ENCODE assay signal across 16 mouse cellular contexts in the genomic region with DNA sequence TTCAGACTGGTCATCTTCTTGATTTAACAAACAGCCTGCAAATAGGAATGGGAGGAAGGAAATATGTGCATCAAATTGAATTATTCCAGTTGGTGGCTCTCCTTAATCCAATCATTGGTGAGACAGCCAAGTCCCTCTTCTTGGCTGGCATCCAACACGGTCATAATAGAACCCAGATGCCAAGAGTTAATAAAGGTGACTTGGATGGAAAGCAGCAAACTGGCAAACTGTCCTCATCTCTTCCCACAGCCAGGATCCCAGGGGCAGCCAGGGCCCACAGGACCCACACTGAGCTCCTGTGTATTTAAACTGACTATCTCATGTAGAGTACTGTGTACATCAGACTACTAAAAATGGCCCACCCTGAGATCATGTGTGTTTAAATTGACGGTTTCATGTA. TPM values are rescaled to one million over a fixed set of nuclear protein-coding genes. Genes with fewer than 3 reads are reported as not detected.
DNase-seq lines count a peak whose midpoint lies in the region; ATAC-seq and TF ChIP-seq lines count a peak whose summit lies in the region.
"Had no signal": no experiment of that assay in that cellular context is flagged by ENCODE, and none has a peak within 500 bp of the region (broad histone marks: within the 10 kb centered on the region; RNA-seq: fewer than 3 reads in every experiment).

No protein-coding gene starts in this region.

- H3K36me3 ChIP-seq in hindbrain, postnatal 0 days (ENCODE audit: insufficient read depth, low read length): no peaks in the 10 kb centered on the region
- no peaks in the 10 kb centered on the region for H3K36me3 ChIP-seq in hindbrain, embryonic 10.5 days
- no peaks in the 10 kb centered on the region for H3K36me3 ChIP-seq in embryonic facial prominence, embryonic 14.5 days (ENCODE audit: control insufficient read depth, insufficient read depth, low read length)
- H3K36me3 ChIP-seq: heart, embryonic 10.5 days had no signal

- H3K27ac ChIP-seq in hindbrain, postnatal 0 days: no peak overlapping the region
- no peak overlapping the region for H3K27ac ChIP-seq in hindbrain, embryonic 10.5 days
- no peak overlapping the region for H3K27ac ChIP-seq in embryonic facial prominence, embryonic 14.5 days (replicated peaks; ENCODE audit: low read depth, low read length)
- H3K27ac ChIP-seq: heart, embryonic 10.5 days had no signal

- DNase-seq in cerebellum, postnatal 14 days: peak; percentile 83
- DNase-seq in cerebellum, adult 11-12 months: no peak
- DNase-seq in hindbrain, postnatal 0 days (ENCODE audit: low spot score): peak; percentile 85
- DNase-seq in hindbrain, embryonic 10.5 days (ENCODE audit: low spot score): no peak
- DNase-seq in Muller cell, postnatal 12 days (ENCODE audit: inconsistent ontology term): peak; percentile 80
- DNase-seq in embryonic facial prominence, embryonic 14.5 days (ENCODE audit: low spot score): peak; percentile 46
- no peak for DNase-seq in kidney, adult 8-10 months
- DNase-seq: cerebellum, adult 8-10 months; kidney, postnatal 4 days; layer of hippocampus, adult 9-11 months; lung, adult 18-20 months; lung, postnatal 36 days; spleen, adult 18-20 months; thymus, postnatal 36 days had no signal

- no peaks in the 10 kb centered on the region for H3K4me1 ChIP-seq in hindbrain, postnatal 0 days (ENCODE audit: insufficient read depth, low read length)
- no peaks in the 10 kb centered on the region for H3K4me1 ChIP-seq in hindbrain, embryonic 10.5 days (replicated peaks)
- H3K4me1 ChIP-seq in embryonic facial prominence, embryonic 14.5 days (ENCODE audit: control insufficient read depth, insufficient read depth, low read length): peaks cover 2% of the 10 kb centered on the region; the same call in 1 of the 2 replicates
- H3K4me1 ChIP-seq: heart, embryonic 10.5 days had no signal

- H3K9me3 ChIP-seq in hindbrain, postnatal 0 days (ENCODE audit: low read length): no peaks in the 10 kb centered on the region
- H3K9me3 ChIP-seq in hindbrain, embryonic 10.5 days: no peaks in the 10 kb centered on the region
- H3K9me3 ChIP-seq in embryonic facial prominence, embryonic 14.5 days (ENCODE audit: control insufficient read depth, low read length): no peaks in the 10 kb centered on the region
- H3K9me3 ChIP-seq: heart, embryonic 10.5 days had no signal

- H3K9ac ChIP-seq in hindbrain, postnatal 0 days (replicated peaks; ENCODE audit: low read length): no peak overlapping the region
- H3K9ac ChIP-seq in embryonic facial prominence, embryonic 14.5 days (ENCODE audit: low read depth, low read length): no peak overlapping the region

- peak; percentile 63 for ATAC-seq in hindbrain, postnatal 0 days
- no peak for ATAC-seq in embryonic facial prominence, embryonic 14.5 days (ENCODE audit: low read depth)

- no peak overlapping the region for H3K4me2 ChIP-seq in hindbrain, postnatal 0 days (ENCODE audit: low read depth, low read length)
- H3K4me2 ChIP-seq in embryonic facial prominence, embryonic 14.5 days (ENCODE audit: low read depth, low read length): no peak overlapping the region
- H3K4me2 ChIP-seq: liver, embryonic 11.5 days had no signal

- H3K27me3 ChIP-seq in hindbrain, postnatal 0 days (ENCODE audit: insufficient read depth, low read length): 0 out of 2 replicates have a peak, but pooled peaks cover 2% of the 10 kb centered on the region
- no peaks in the 10 kb centered on the region for H3K27me3 ChIP-seq in hindbrain, embryonic 10.5 days (ENCODE audit: insufficient read depth, poor library complexity, severe bottlenecking)
- H3K27me3 ChIP-seq in embryonic facial prominence, embryonic 14.5 days (replicated peaks; ENCODE audit: control insufficient read depth, insufficient read depth, low read length): no peaks in the 10 kb centered on the region

- no peak for TF ChIP-seq CTCF in hindbrain, postnatal 0 days (IDR thresholded peaks at IDR 0.05; ENCODE audit: low read depth)

- no peak overlapping the region for H3K4me3 ChIP-seq in hindbrain, postnatal 0 days (ENCODE audit: low read length)
- no peak overlapping the region for H3K4me3 ChIP-seq in hindbrain, embryonic 10.5 days
- H3K4me3 ChIP-seq in embryonic facial prominence, embryonic 14.5 days (ENCODE audit: low read depth, low read length): no peak overlapping the region
- H3K4me3 ChIP-seq: heart, embryonic 10.5 days had no signal

- 59% methylated on average over 2 of the region's 2 CpGs for WGBS in hindbrain, postnatal 0 days
- 90% methylated on average over 2 of the region's 2 CpGs for WGBS in hindbrain, embryonic 10.5 days
- 60% methylated on average over 2 of the region's 2 CpGs for WGBS in embryonic facial prominence, embryonic 14.5 days

RNA-seq across cellular contexts. Expression of a gene that starts 26.5 kb away (rescaled TPM):
- total RNA-seq in hindbrain, postnatal 0 days (2014; rRNA removed): 2.7 and 4.0 TPM in 2 replicates
- 3.1 and 4.1 TPM in 2 replicates for polyA plus RNA-seq in hindbrain, postnatal 0 days (2015; fragmentation: Nextera tagmentation; extraction: Ambion mirVana)
- polyA plus RNA-seq in hindbrain, embryonic 10.5 days (2016; fragmentation: Nextera tagmentation; extraction: Ambion mirVana): 0.44 and 0.52 TPM in 2 replicates
- polyA plus RNA-seq in embryonic facial prominence, embryonic 14.5 days (2014; fragmentation: Nextera tagmentation; extraction: Ambion mirVana): 8.0 and 9.3 TPM in 2 replicates

Comparison
In these comparisons a context has a peak if more than half of its experiments do, and no peak if none do; other contexts are left out.
1. DNase-seq: peak in cerebellum, postnatal 14 days (2 of 2), hindbrain, postnatal 0 days (single experiment), Muller cell, postnatal 12 days (single experiment) and embryonic facial prominence, embryonic 14.5 days (single experiment); none in cerebellum, adult 11-12 months (single experiment), hindbrain, embryonic 10.5 days (single experiment) and kidney, adult 8-10 months (0 of 2).